Mouse (Mus musculus) hindbrain, postnatal 0 days (tissue): ENCODE measurements at regions not wholly inside any gene's neighbourhood (a gene's known extent, or its start where the extent isn't known, plus 50 kb on each side); places are given as distances from the start of the nearest gene placed in this dataset.

ENCODE experiments used
- ATAC-seq: fragments of 200-750 bp; cut with Nextera tagmentation; 2 replicates; pipeline ENCODE4 v1.8.0; 2017; ENCODE audit warnings: mild to moderate bottlenecking, moderate TSS enrichment, moderate library complexity
- DNase-seq: peaks from one replicate; pipeline ENCODE4 v3.0.0-alpha.2; 2015; ENCODE audit warnings: low spot score
- H3K27ac ChIP-seq: fragments of 300-500 bp; sonication (generic); 2 replicates; pipeline ENCODE4 v1.5.1; 2014; ENCODE audit warnings: mild to moderate bottlenecking
- H3K27me3 ChIP-seq: fragments of 300-500 bp; sonication (generic); 2 replicates; pipeline ENCODE4 v1.6.1; 2014; ENCODE audit warnings: low read length, mixed read lengths; ENCODE audit not compliant: insufficient read depth
- H3K36me3 ChIP-seq: fragments of 300-500 bp; sonication (generic); 2 replicates; pipeline ENCODE4 v1.6.1; 2014; ENCODE audit warnings: low read length, mixed read lengths; ENCODE audit not compliant: insufficient read depth
- H3K4me1 ChIP-seq: fragments of 300-500 bp; sonication (generic); 2 replicates; pipeline ENCODE4 v1.6.1; 2014; ENCODE audit warnings: antibody characterized with exemption, low read length, mixed read lengths; ENCODE audit not compliant: insufficient read depth
- H3K4me2 ChIP-seq: fragments of 300-500 bp; sonication (generic); 2 replicates; pipeline ENCODE4 v1.6.1; 2014; ENCODE audit warnings: low read depth, mild to moderate bottlenecking, low read length, moderate library complexity, mixed read lengths
- H3K4me3 ChIP-seq: fragments of 300-500 bp; sonication (generic); 2 replicates; pipeline ENCODE4 v1.5.1; 2014; ENCODE audit warnings: low read length
- H3K9ac ChIP-seq: fragments of 300-500 bp; sonication (generic); replicated peaks from 2 replicates; pipeline ENCODE4 v1.6.1; 2014; ENCODE audit warnings: mild to moderate bottlenecking, low read length, moderate library complexity, mixed read lengths
- H3K9me3 ChIP-seq: fragments of 300-500 bp; sonication (generic); 2 replicates; pipeline ENCODE4 v1.6.1; 2016; ENCODE audit warnings: low read length, mixed read lengths
- CTCF ChIP-seq: IDR thresholded peaks from 2 replicates; pipeline ENCODE4 v1.5.1; 2016; ENCODE audit warnings: antibody characterized with exemption, control low read depth, low read depth
- WGBS: fragments of 180-500 bp; shearing (Covaris S2); extraction: QIAGEN DNeasy Blood & Tissue Kit; methylation state at CpG from one replicate; pipeline ENCODE4 v1.1.7; 2014; 5-methylcytosine and 5-hydroxymethylcytosine counted together

GRCm38 (mm10) chr3:37904188-37904587, 179.9 kb upstream of the Gm5148 start:
- Histone ChIP-seq H3K9ac (no peak overlapping the region), H3K36me3 (no peaks in the 10 kb centered on the region), H3K4me1 (no peaks in the 10 kb centered on the region), H3K9me3 (no peaks in the 10 kb centered on the region), H3K4me3 (no peak overlapping the region), H3K27me3 (no peaks in the 10 kb centered on the region), H3K27ac (no peak overlapping the region), H3K4me2 (no peak overlapping the region)
- TF ChIP-seq CTCF = no peak
- WGBS = 89% methylated on average over 3 of the region's 3 CpGs
- no peak for ATAC-seq
- no peak for DNase-seq

- H3K9me3 ChIP-seq = no peaks in the 10 kb centered on the region
- H3K9ac ChIP-seq = no peak overlapping the region
- no peaks in the 10 kb centered on the region for H3K36me3 ChIP-seq
- no peak overlapping the region for H3K4me3 ChIP-seq
- ATAC-seq (no peak), DNase-seq (no peak)
- 89% methylated on average over 3 of the region's 3 CpGs for WGBS
- no peak for TF ChIP-seq CTCF
- no peaks in the 10 kb centered on the region for H3K4me1 ChIP-seq
- no peak overlapping the region for H3K4me2 ChIP-seq
- H3K27ac ChIP-seq = no peak overlapping the region
- no peaks in the 10 kb centered on the region for H3K27me3 ChIP-seq
These were observed 179.2 kb upstream of the Gm5148 start for GRCm38 (mm10) chr3:37903482-37903881.

- WGBS = 92% methylated on average over 4 of the region's 4 CpGs
- Histone ChIP-seq H3K36me3 (no peaks in the 10 kb centered on the region), H3K27me3 (no peaks in the 10 kb centered on the region), H3K9ac (no peak overlapping the region), H3K4me3 (no peak overlapping the region), H3K4me2 (no peak overlapping the region), H3K9me3 (no peaks in the 10 kb centered on the region), H3K4me1 (no peaks in the 10 kb centered on the region), H3K27ac (no peak overlapping the region)
- TF ChIP-seq CTCF = no peak
- no peak for DNase-seq
- ATAC-seq = no peak
These were observed 178.7 kb upstream of the Gm5148 start for GRCm38 (mm10) chr3:37903021-37903420.

DNA sequence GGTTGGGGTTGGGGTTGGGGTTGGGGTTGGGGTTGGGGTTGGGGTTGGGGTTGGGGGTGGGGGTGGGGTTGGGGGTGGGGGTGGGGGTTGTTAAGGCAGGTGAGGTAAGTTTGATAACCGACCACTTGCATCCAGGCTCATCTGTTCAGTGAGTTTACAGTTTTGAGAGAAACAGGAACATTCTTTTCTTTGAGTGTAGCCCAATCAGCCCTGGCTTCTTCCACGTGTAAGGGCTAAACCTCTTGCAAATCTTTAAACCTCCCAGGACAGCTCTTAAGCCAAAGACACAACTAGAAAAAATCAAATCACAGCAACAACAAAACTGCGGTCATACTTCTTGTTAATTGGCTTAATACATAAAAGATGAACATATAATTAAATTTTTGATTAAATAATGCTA, 173.1 kb upstream of the Gm5148 start:
- H3K36me3 ChIP-seq = no peaks in the 10 kb centered on the region
- no peak overlapping the region for H3K4me2 ChIP-seq
- ATAC-seq = no peak
- H3K4me3 ChIP-seq = no peak overlapping the region
- peaks cover 4% of the 10 kb centered on the region; the same call in 1 of the 2 replicates for H3K9me3 ChIP-seq
- DNase-seq = no peak
- no peak overlapping the region for H3K9ac ChIP-seq
- WGBS = 33% methylated on average over 3 of the region's 3 CpGs
- no peaks in the 10 kb centered on the region for H3K4me1 ChIP-seq
- no peaks in the 10 kb centered on the region for H3K27me3 ChIP-seq
- no peak for TF ChIP-seq CTCF
- no peak overlapping the region for H3K27ac ChIP-seq

DNA sequence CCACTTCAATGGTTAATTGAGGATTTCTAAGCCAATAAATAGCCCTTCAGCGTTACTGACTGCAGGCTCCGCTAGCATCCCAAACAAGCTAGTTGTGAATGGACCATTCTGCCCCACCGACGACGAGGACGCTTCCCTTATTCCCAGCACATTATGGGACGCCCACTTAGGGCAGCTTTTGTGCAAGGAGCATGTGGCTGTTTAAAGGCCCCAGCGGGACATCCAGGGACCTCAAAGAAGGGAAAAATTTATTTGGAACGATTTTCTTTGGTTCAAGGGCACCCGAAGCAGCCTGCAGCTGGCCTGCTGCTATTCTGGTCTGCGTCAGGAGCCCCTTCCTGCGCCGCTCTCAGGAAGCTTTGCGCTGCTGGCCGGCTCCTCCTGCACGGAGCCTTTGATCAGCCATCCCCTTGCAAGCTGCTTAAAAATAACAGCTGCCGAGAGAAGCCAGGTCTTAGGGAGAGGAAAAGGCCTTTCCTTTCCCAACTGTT, 172.6 kb upstream of the Gm5148 start:
- DNase-seq (peak; percentile 66), ATAC-seq (peak; percentile 84)
- Histone ChIP-seq H3K36me3 (no peaks in the 10 kb centered on the region), H3K9me3 (peaks cover 4% of the 10 kb centered on the region; the same call in 1 of the 2 replicates), H3K9ac (0 out of 2 replicates have a peak overlapping the region, but pooled peaks have one; percentile 31), H3K4me1 (no peaks in the 10 kb centered on the region), H3K27me3 (no peaks in the 10 kb centered on the region), H3K4me2 (peak overlapping the region; percentile 49), H3K27ac (peak overlapping the region; percentile 62), H3K4me3 (no peak overlapping the region)
- WGBS = 4% methylated on average over 17 of the region's 17 CpGs
- TF ChIP-seq CTCF = no peak; the same call in 1 of the 2 replicates

- no peaks in the 10 kb centered on the region for H3K4me1 ChIP-seq
- DNase-seq = no peak
- no peak overlapping the region for H3K9ac ChIP-seq
- H3K36me3 ChIP-seq = no peaks in the 10 kb centered on the region
- peaks cover 4% of the 10 kb centered on the region; the same call in 1 of the 2 replicates for H3K9me3 ChIP-seq
- no peak for ATAC-seq
- H3K4me3 ChIP-seq = no peak overlapping the region
- TF ChIP-seq CTCF = no peak
- H3K4me2 ChIP-seq = no peak overlapping the region
- no peak overlapping the region for H3K27ac ChIP-seq
- WGBS = 66% methylated on average over 2 of the region's 2 CpGs
- H3K27me3 ChIP-seq = no peaks in the 10 kb centered on the region
These were observed 170.3 kb upstream of the Gm5148 start for GRCm38 (mm10) chr3:37894599-37894998.

GRCm38 (mm10) chr3:37890202-37890601, 165.9 kb upstream of the Gm5148 start:
- WGBS = 61% methylated on average over 1 of the region's 1 CpGs
- Histone ChIP-seq H3K4me3 (no peak overlapping the region), H3K27me3 (no peaks in the 10 kb centered on the region), H3K4me2 (no peak overlapping the region), H3K9me3 (peaks cover 4% of the 10 kb centered on the region; the same call in 1 of the 2 replicates), H3K27ac (no peak overlapping the region), H3K4me1 (no peaks in the 10 kb centered on the region), H3K36me3 (no peaks in the 10 kb centered on the region), H3K9ac (no peak overlapping the region)
- no peak for TF ChIP-seq CTCF
- DNase-seq (no peak), ATAC-seq (no peak)
